Mouse (Mus musculus) heart, postnatal 0 days (tissue): ENCODE results near the gene Cacnb4. TPM values are rescaled to one million over a fixed set of nuclear protein-coding genes. Genes with fewer than 3 reads are reported as not detected.

ENCODE experiments used
- ATAC-seq: fragments of 200-750 bp; cut with Nextera tagmentation; 2 replicates; pipeline ENCODE4 v1.8.0; 2017; ENCODE audit warnings: low read depth, moderate number of reproducible peaks, moderate library complexity; ENCODE audit not compliant: insufficient read depth
- DNase-seq: peaks from one replicate; pipeline ENCODE4 v3.0.0-alpha.2; 2016; ENCODE audit warnings: low spot score
- H3K27ac ChIP-seq: fragments of 300-500 bp; sonication (generic); 2 replicates; pipeline ENCODE4 v1.5.1; 2014; ENCODE audit warnings: low read depth, mild to moderate bottlenecking
- H3K27me3 ChIP-seq: fragments of 300-500 bp; sonication (generic); 2 replicates; pipeline ENCODE4 v1.6.1; 2014; ENCODE audit warnings: low read length, mixed read lengths; ENCODE audit not compliant: control insufficient read depth, insufficient read depth
- H3K36me3 ChIP-seq: fragments of 300-500 bp; sonication (generic); replicated peaks from 2 replicates; pipeline ENCODE4 v1.6.1; 2014; ENCODE audit warnings: low read length, mixed read lengths; ENCODE audit not compliant: control insufficient read depth, insufficient read depth
- H3K4me1 ChIP-seq: fragments of 300-500 bp; sonication (generic); 2 replicates; pipeline ENCODE4 v1.6.1; 2014; ENCODE audit warnings: antibody characterized with exemption; ENCODE audit not compliant: control insufficient read depth, insufficient read depth
- H3K4me2 ChIP-seq: fragments of 300-500 bp; sonication (generic); 2 replicates; pipeline ENCODE4 v1.6.1; 2014; ENCODE audit warnings: low read depth, mild to moderate bottlenecking, low read length, moderate library complexity
- H3K4me3 ChIP-seq: fragments of 300-500 bp; sonication (generic); 2 replicates; pipeline ENCODE4 v1.5.1; 2014; ENCODE audit warnings: low read depth, low read length
- H3K9ac ChIP-seq: fragments of 300-500 bp; sonication (generic); replicated peaks from 2 replicates; pipeline ENCODE4 v1.6.1; 2014; ENCODE audit warnings: low read depth, low read length, mixed read lengths
- H3K9me3 ChIP-seq: fragments of 300-500 bp; sonication (generic); replicated peaks from 2 replicates; pipeline ENCODE4 v1.6.1; 2016; ENCODE audit warnings: low read length; ENCODE audit not compliant: control insufficient read depth
- CTCF ChIP-seq: IDR thresholded peaks from 2 replicates; pipeline ENCODE4 v1.5.1; 2016; ENCODE audit warnings: antibody characterized with exemption, control low read depth, low read depth
- EP300 ChIP-seq: IDR thresholded peaks from 2 replicates; pipeline ENCODE4 v1.6.1; 2016; ENCODE audit warnings: antibody characterized with exemption, low read depth
- WGBS: fragments of 180-500 bp; shearing (Covaris S2); extraction: QIAGEN DNeasy Blood & Tissue Kit; methylation state at CpG from one replicate; pipeline ENCODE4 v1.1.7; 2014; 5-methylcytosine and 5-hydroxymethylcytosine counted together
- polyA plus RNA-seq: library from polyadenylated mRNA; unstranded; fragments of >200 nt; fragmentation: Nextera tagmentation; extraction: Ambion mirVana; gene quantifications from 2 replicates; pipeline ENCODE4 v1.2.1, GENCODE M21; 2015
- total RNA-seq: library from RNA; depleted of rRNA; stranded (reverse); fragments of >200 nt; gene quantifications from 2 replicates; pipeline ENCODE4 v1.2.3, GENCODE M21; 2014; ENCODE audit warnings: low replicate concordance

Gene Cacnb4
- total and polyA plus RNA-seq, 2 experiments from 2014 or later = 0.56 to 0.69 TPM

GRCm38 (mm10) chr2:52449818-52450217, 226.8 kb downstream of the Cacnb4 start:
- no peak overlapping the region for H3K9ac ChIP-seq
- H3K4me1 ChIP-seq = peaks cover 10% of the 10 kb centered on the region
- 33% methylated on average over 8 of the region's 8 CpGs for WGBS
- no peak overlapping the region for H3K4me3 ChIP-seq
- H3K36me3 ChIP-seq = no peaks in the 10 kb centered on the region
- no peaks in the 10 kb centered on the region for H3K9me3 ChIP-seq
- H3K27ac ChIP-seq = no peak overlapping the region
- DNase-seq (no peak), ATAC-seq (no peak)
- H3K4me2 ChIP-seq = no peak overlapping the region
- no peaks in the 10 kb centered on the region for H3K27me3 ChIP-seq
- no peak for TF ChIP-seq EP300
- TF ChIP-seq CTCF = no peak

GRCm38 (mm10) chr2:52448916-52449315, 227.7 kb downstream of the Cacnb4 start:
- no peak overlapping the region for H3K9ac ChIP-seq
- 24% methylated on average over 1 of the region's 1 CpGs for WGBS
- H3K4me1 ChIP-seq = peaks cover 10% of the 10 kb centered on the region
- no peaks in the 10 kb centered on the region for H3K27me3 ChIP-seq
- no peak overlapping the region for H3K4me2 ChIP-seq
- H3K9me3 ChIP-seq = no peaks in the 10 kb centered on the region
- TF ChIP-seq EP300 = no peak
- no peak for TF ChIP-seq CTCF
- no peak overlapping the region for H3K4me3 ChIP-seq
- DNase-seq = no peak
- no peak for ATAC-seq
- no peaks in the 10 kb centered on the region for H3K36me3 ChIP-seq
- H3K27ac ChIP-seq = no peak overlapping the region

- ATAC-seq = no peak
- no peak overlapping the region for H3K27ac ChIP-seq
- peaks cover 19% of the 10 kb centered on the region for H3K4me1 ChIP-seq
- H3K36me3 ChIP-seq = no peaks in the 10 kb centered on the region
- H3K9me3 ChIP-seq = no peaks in the 10 kb centered on the region
- no peak overlapping the region for H3K4me3 ChIP-seq
- no peaks in the 10 kb centered on the region for H3K27me3 ChIP-seq
- no peak for TF ChIP-seq CTCF
- no peak for TF ChIP-seq EP300
- WGBS = 45% methylated on average over 5 of the region's 5 CpGs
- DNase-seq = no peak
- H3K9ac ChIP-seq = no peak overlapping the region
- H3K4me2 ChIP-seq = no peak overlapping the region
Observed at GRCm38 (mm10) chr2:52446648-52447047, 230.0 kb downstream of the Cacnb4 start.

- Histone ChIP-seq H3K27me3 (no peaks in the 10 kb centered on the region), H3K27ac (no peak overlapping the region), H3K36me3 (no peaks in the 10 kb centered on the region), H3K4me3 (no peak overlapping the region), H3K9me3 (no peaks in the 10 kb centered on the region), H3K4me2 (no peak overlapping the region), H3K9ac (no peak overlapping the region), H3K4me1 (peaks cover 26% of the 10 kb centered on the region)
- TF ChIP-seq CTCF (no peak), EP300 (no peak)
- DNase-seq (no peak), ATAC-seq (no peak)
- WGBS = 55% methylated on average over 5 of the region's 5 CpGs
Observed at GRCm38 (mm10) chr2:52442125-52442524, 234.5 kb downstream of the Cacnb4 start.

GRCm38 (mm10) chr2:52440420-52441015, 236.1 kb downstream of the Cacnb4 start:
- H3K9ac ChIP-seq = no peak overlapping the region
- no peaks in the 10 kb centered on the region for H3K36me3 ChIP-seq
- H3K4me3 ChIP-seq = no peak overlapping the region
- ATAC-seq (no peak), DNase-seq (no peak)
- H3K4me1 ChIP-seq = peaks cover 26% of the 10 kb centered on the region
- no peaks in the 10 kb centered on the region for H3K9me3 ChIP-seq
- H3K4me2 ChIP-seq = no peak overlapping the region
- H3K27me3 ChIP-seq = no peaks in the 10 kb centered on the region
- WGBS = 84% methylated on average over 4 of the region's 4 CpGs
- no peak for TF ChIP-seq CTCF
- H3K27ac ChIP-seq = no peak overlapping the region

GRCm38 (mm10) chr2:52438437-52438836, 238.2 kb downstream of the Cacnb4 start:
- Histone ChIP-seq H3K9me3 (no peaks in the 10 kb centered on the region), H3K36me3 (no peaks in the 10 kb centered on the region), H3K4me1 (peaks cover 26% of the 10 kb centered on the region), H3K27me3 (no peaks in the 10 kb centered on the region), H3K4me2 (no peak overlapping the region), H3K4me3 (no peak overlapping the region), H3K27ac (peak overlapping the region; percentile 82), H3K9ac (no peak overlapping the region)
- 85% methylated on average over 4 of the region's 4 CpGs for WGBS
- TF ChIP-seq CTCF (no peak), EP300 (no peak)
- DNase-seq (no peak), ATAC-seq (peak; percentile 15; the same call in 1 of the 2 replicates)
